Mouse (Mus musculus): ENCODE measurements around the gene Gtf2h1. TPM values are rescaled to one million over a fixed set of nuclear protein-coding genes. Genes with fewer than 3 reads are reported as not detected.

Gtf2h1 gene
- polyA plus RNA-seq (2015; fragmentation: Nextera tagmentation; extraction: Ambion mirVana) = 63.3 and 72.8 TPM in 2 replicates

DNA sequence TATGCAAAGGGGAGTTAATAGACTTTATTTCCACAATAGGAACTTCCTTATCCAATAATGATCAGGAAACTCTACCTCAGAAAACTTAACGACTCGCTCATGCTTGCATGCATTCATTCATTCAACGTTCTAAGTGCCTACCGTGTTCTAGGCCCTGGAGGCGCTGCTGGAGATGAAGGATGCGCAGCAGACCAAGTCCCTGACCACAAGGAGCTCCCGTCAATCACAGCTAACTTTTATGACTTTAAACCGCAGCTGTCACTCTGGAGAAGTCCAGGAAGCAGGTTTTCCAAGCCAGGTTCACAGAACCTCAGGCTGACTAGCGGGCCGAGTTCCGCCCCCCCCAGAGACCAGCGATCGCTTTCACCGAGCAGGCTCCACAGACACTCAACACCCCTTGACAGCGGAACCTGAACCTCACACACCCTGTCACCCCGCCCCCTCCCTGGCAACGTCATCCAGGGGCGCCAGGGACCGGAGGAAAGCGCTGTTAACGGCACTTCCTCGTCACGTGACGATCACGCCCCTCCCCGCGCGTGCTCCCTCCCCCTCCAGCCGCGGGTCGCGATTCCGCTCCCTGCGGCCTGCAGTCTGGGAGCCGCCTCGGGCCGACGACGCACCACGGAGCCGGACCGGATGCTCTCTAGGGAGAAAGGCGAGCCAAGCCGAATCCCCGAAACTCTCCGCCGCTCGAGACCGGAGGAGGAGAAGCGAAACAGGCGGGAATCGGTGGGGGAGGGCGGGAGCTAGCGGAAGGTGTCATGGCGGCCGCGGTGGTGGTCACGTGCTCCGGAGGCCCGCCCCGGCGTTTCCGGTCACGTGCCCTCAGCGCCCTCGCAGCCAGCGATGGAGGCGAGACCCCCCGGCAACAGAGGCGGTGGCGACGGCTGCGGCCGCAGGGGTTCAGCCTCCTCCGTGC lies at the start of gene Gtf2h1, which contains the start of gene Hps5:
Gene Gtf2h1, plus strand, starts transcription at position 817 of the 919 bp plus-strand sequence.
Gene Hps5, minus strand, starts transcription at position 778 of the 919 bp plus-strand sequence.
- H3K9me3 ChIP-seq = no peaks in the 10 kb centered on the region
- peak within 1 kb of the TSS; percentile 85 for H3K27ac ChIP-seq
- H3K9ac ChIP-seq = peak within 1 kb of the TSS; percentile 80
- H3K4me1 ChIP-seq (replicated peaks) = peaks cover 9% of the 10 kb centered on the region; the same call in 1 of the 2 replicates
- ATAC-seq = peak; percentile 99
- H3K36me3 ChIP-seq = 0 out of 2 replicates have a peak, but pooled peaks cover 2% of the 10 kb centered on the region
- WGBS = under 1% methylated on average over 75 of the region's 75 CpGs
- H3K4me3 ChIP-seq (replicated peaks) = peak within 1 kb of the TSS; percentile 83
- peak within 1 kb of the TSS; percentile 83 for H3K4me2 ChIP-seq (replicated peaks)
- H3K27me3 ChIP-seq (replicated peaks) = no peaks in the 10 kb centered on the region

- ATAC-seq = no peak
- H3K27ac ChIP-seq = no peak overlapping the region
These were observed 49.5 kb upstream of the Gtf2h1 start for GRCm38 (mm10) chr7:46746381-46746780.

GRCm38 (mm10) chr7:46748459-46748858 lies 47.4 kb upstream of the Gtf2h1 start:
- Histone ChIP-seq H3K36me3 (no peaks in the 10 kb centered on the region), H3K4me2 (replicated peaks) (no peak overlapping the region), H3K9ac (no peak overlapping the region), H3K27ac (no peak overlapping the region), H3K27me3 (replicated peaks) (no peaks in the 10 kb centered on the region), H3K4me3 (replicated peaks) (no peak overlapping the region), H3K9me3 (no peaks in the 10 kb centered on the region), H3K4me1 (replicated peaks) (no peaks in the 10 kb centered on the region)
- 68% methylated on average over 3 of the region's 3 CpGs for WGBS
- no peak for ATAC-seq

More at GRCm38 (mm10) chr7:46746381-46746780, 49.5 kb upstream of the Gtf2h1 start:
- H3K4me2 ChIP-seq (replicated peaks) = no peak overlapping the region
- no peaks in the 10 kb centered on the region for H3K27me3 ChIP-seq (replicated peaks)
- H3K4me1 ChIP-seq (replicated peaks) = no peaks in the 10 kb centered on the region
- WGBS = 56% methylated on average over 7 of the region's 7 CpGs
- H3K9me3 ChIP-seq = no peaks in the 10 kb centered on the region
- H3K9ac ChIP-seq = no peak overlapping the region
- H3K36me3 ChIP-seq = no peaks in the 10 kb centered on the region
- H3K4me3 ChIP-seq (replicated peaks) = no peak overlapping the region

DNA sequence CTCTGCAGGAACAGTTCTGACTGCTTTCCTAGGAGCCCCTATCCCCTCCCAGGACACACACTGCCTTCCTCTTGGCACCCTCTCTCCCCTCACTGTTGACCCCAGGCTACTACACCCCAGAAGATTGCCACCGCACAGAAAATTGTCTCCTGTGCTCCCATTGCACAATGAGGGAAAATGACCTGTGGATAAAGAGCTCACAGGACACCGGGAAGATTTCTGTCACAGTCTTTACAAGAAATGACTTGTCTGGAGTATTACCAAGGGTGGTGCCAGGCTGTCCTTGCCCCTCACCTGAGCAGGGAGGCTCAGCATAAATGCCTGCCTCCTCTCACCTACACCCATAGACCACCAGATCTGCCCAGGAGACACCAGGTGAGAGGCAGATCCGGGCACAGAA lies 44.4 kb upstream of the Gtf2h1 start, which contains the start of gene Saa2:
Gene Saa2, plus strand, starts transcription at position 301 of the 400 bp plus-strand sequence.
- no peak within 1 kb of the TSS for H3K4me3 ChIP-seq (replicated peaks)
- no peaks in the 10 kb centered on the region for H3K4me1 ChIP-seq (replicated peaks)
- no peaks in the 10 kb centered on the region for H3K36me3 ChIP-seq
- H3K27me3 ChIP-seq (replicated peaks) = no peaks in the 10 kb centered on the region
- H3K4me2 ChIP-seq (replicated peaks) = no peak within 1 kb of the TSS
- H3K27ac ChIP-seq = no peak within 1 kb of the TSS
- 64% methylated on average over 3 of the region's 3 CpGs for WGBS
- H3K9me3 ChIP-seq = no peaks in the 10 kb centered on the region
- no peak within 1 kb of the TSS for H3K9ac ChIP-seq
- ATAC-seq = no peak

DNA sequence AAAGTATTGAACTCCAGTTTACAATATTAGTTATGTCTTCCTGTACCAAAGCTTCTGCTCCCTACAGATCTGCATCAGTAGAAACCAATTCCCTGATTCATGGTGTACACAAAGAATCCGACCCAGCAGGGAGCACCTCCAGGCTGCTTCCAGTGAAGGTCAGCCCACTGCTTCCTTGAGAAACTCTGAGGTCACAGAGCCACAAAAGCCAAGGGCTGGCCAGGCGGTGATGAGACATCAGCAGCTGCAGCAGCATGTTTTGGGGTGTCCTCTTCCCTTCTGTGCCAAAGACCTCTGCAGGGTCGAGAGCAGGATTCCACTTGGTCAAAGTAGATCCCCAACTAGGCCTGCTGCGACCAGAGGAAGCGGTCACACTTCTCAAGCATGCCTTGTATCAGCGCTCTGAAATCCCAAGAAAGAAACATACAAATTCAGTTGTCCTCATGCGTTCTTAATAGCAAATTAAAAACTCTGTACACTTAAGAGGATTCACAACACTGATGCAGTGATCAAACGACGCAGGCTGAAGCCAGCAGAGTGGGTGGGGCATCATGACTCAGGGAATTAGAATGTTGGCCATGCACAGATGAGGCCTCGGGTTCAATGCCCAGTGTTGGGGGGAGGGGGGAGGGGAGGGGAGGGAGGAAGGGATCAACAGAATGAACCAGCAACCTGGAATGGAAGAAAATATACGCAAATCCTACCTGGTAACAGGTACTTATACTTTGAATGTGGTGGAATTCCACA lies 34.7 kb upstream of the Gtf2h1 start:
- no peak for ATAC-seq
- no peaks in the 10 kb centered on the region for H3K27me3 ChIP-seq (replicated peaks)
- no peaks in the 10 kb centered on the region for H3K4me1 ChIP-seq (replicated peaks)
- WGBS = 74% methylated on average over 11 of the region's 11 CpGs
- no peaks in the 10 kb centered on the region for H3K9me3 ChIP-seq
- no peak overlapping the region for H3K27ac ChIP-seq
- H3K4me2 ChIP-seq (replicated peaks) = no peak overlapping the region
- H3K4me3 ChIP-seq (replicated peaks) = no peak overlapping the region
- peaks cover 14% of the 10 kb centered on the region for H3K36me3 ChIP-seq
- no peak overlapping the region for H3K9ac ChIP-seq

GRCm38 (mm10) chr7:46762601-46763000 lies 33.3 kb upstream of the Gtf2h1 start:
- H3K9me3 ChIP-seq = no peaks in the 10 kb centered on the region
- no peak overlapping the region for H3K9ac ChIP-seq
- no peak for ATAC-seq
- H3K4me1 ChIP-seq (replicated peaks) = no peaks in the 10 kb centered on the region
- peaks cover 17% of the 10 kb centered on the region for H3K36me3 ChIP-seq
- 86% methylated on average over 5 of the region's 5 CpGs for WGBS
- no peaks in the 10 kb centered on the region for H3K27me3 ChIP-seq (replicated peaks)
- H3K4me2 ChIP-seq (replicated peaks) = no peak overlapping the region
- no peak overlapping the region for H3K4me3 ChIP-seq (replicated peaks)
- H3K27ac ChIP-seq = no peak overlapping the region

DNA sequence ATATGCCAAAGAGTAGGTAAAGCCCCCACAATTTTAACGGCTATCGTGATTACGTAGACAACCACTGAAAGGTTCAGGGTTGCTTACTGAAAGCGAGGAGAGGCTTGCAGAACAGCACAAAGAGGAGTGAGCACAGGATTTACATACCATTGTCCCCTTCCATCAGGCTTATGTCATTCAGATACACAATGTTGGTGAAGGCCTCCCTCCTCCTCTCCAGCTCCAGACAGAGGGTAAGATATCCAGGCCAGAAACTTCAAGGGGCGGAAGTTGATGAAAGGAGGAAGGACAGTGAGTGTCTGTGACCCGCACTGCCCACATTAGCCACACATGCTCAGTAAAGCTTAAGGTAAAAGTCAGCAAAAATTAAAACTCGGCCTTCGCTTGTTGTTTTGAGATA lies 31.2 kb upstream of the Gtf2h1 start:
- no peak overlapping the region for H3K4me2 ChIP-seq (replicated peaks)
- no peak overlapping the region for H3K9ac ChIP-seq
- H3K4me1 ChIP-seq (replicated peaks) = no peaks in the 10 kb centered on the region
- ATAC-seq = no peak
- H3K27me3 ChIP-seq (replicated peaks) = no peaks in the 10 kb centered on the region
- WGBS = 91% methylated on average over 8 of the region's 8 CpGs
- H3K36me3 ChIP-seq = peaks cover 26% of the 10 kb centered on the region
- no peaks in the 10 kb centered on the region for H3K9me3 ChIP-seq
- H3K27ac ChIP-seq = no peak overlapping the region
- no peak overlapping the region for H3K4me3 ChIP-seq (replicated peaks)

DNA sequence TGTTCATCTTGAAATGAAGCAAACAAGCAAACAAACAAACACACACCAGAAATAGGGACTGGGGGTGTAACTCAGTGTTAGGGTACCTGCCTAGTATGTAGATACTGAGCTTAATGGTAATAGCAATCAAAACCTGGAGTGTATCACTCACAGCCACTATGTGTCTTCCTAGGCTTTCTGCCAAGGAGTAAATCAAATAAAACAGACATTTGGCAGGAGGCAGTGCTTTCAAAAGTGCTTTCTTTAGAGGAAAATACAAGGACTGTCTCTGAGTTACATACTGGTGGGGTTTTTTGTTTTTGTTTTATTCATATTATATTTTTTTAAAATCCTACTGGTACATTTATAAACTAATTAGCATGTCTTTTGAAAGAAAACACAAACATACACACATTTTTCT lies 28.5 kb upstream of the Gtf2h1 start:
- Histone ChIP-seq H3K4me3 (replicated peaks) (no peak overlapping the region), H3K9ac (no peak overlapping the region), H3K4me1 (replicated peaks) (no peaks in the 10 kb centered on the region), H3K27ac (no peak overlapping the region), H3K9me3 (no peaks in the 10 kb centered on the region), H3K27me3 (replicated peaks) (no peaks in the 10 kb centered on the region), H3K36me3 (peaks cover 31% of the 10 kb centered on the region), H3K4me2 (replicated peaks) (no peak overlapping the region)
- ATAC-seq = no peak

- no peaks in the 10 kb centered on the region for H3K9me3 ChIP-seq
- H3K36me3 ChIP-seq = peaks cover 30% of the 10 kb centered on the region
- H3K27ac ChIP-seq = no peak overlapping the region
- 95% methylated on average over 7 of the region's 7 CpGs for WGBS
- no peak for ATAC-seq
- no peaks in the 10 kb centered on the region for H3K27me3 ChIP-seq (replicated peaks)
- H3K4me3 ChIP-seq (replicated peaks) = no peak overlapping the region
- H3K9ac ChIP-seq = no peak overlapping the region
- H3K4me1 ChIP-seq (replicated peaks) = no peaks in the 10 kb centered on the region
- H3K4me2 ChIP-seq (replicated peaks) = no peak overlapping the region
These were observed 27.5 kb upstream of the Gtf2h1 start for GRCm38 (mm10) chr7:46768451-46768850.

- WGBS = 56% methylated on average over 4 of the region's 4 CpGs
- peak; percentile 56 for ATAC-seq
- H3K27ac ChIP-seq = no peak overlapping the region
- H3K4me3 ChIP-seq (replicated peaks) = no peak overlapping the region
- no peaks in the 10 kb centered on the region for H3K4me1 ChIP-seq (replicated peaks)
- peaks cover 38% of the 10 kb centered on the region for H3K36me3 ChIP-seq
- no peaks in the 10 kb centered on the region for H3K9me3 ChIP-seq
- H3K27me3 ChIP-seq (replicated peaks) = no peaks in the 10 kb centered on the region
- no peak overlapping the region for H3K4me2 ChIP-seq (replicated peaks)
- no peak overlapping the region for H3K9ac ChIP-seq
These were observed 25.2 kb upstream of the Gtf2h1 start for GRCm38 (mm10) chr7:46770706-46771105.

DNA sequence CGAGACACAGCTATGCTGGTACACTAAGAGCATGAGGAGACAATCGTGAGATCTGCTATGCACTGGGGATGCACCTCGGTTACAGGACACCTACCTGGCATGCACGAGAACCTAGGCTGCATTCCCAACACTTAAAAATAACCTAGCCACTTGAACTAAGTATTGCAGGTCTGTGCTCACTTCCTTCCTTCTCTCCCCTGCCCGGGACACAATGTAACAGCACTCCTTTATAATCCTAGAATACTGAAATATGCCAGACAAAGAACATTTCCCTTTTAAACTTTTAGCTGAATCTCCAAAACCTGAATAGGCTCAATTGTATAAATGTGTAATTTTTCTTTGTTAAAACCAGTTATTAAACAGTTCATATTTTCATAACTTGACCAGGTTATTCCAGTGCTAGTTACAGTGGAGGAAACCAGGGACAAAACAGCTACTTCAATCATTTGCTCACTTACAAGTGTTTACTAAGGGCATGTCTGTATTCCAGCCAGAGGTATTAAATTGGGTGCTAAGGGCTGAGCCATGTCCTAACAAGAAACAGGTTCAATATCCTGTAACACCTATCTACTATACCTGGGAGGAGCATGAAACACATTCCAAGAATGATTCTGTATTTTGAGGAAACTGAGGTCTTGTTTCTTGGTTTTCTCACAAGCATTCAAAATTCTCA lies 6.6 kb upstream of the Gtf2h1 start:
- Histone ChIP-seq H3K4me3 (replicated peaks) (no peak overlapping the region), H3K36me3 (peaks cover 12% of the 10 kb centered on the region; the same call in 1 of the 2 replicates), H3K9ac (no peak overlapping the region), H3K4me1 (replicated peaks) (no peaks in the 10 kb centered on the region), H3K27me3 (replicated peaks) (no peaks in the 10 kb centered on the region), H3K27ac (no peak overlapping the region), H3K4me2 (replicated peaks) (no peak overlapping the region), H3K9me3 (no peaks in the 10 kb centered on the region)
- WGBS = 91% methylated on average over 5 of the region's 5 CpGs
- ATAC-seq = no peak

- no peak for ATAC-seq
- H3K4me2 ChIP-seq (replicated peaks) = 0 out of 2 replicates have a peak overlapping the region, but pooled peaks have one; percentile 62
- 65% methylated on average over 4 of the region's 4 CpGs for WGBS
- H3K27ac ChIP-seq = no peak overlapping the region
- no peak overlapping the region for H3K4me3 ChIP-seq (replicated peaks)
- H3K27me3 ChIP-seq (replicated peaks) = no peaks in the 10 kb centered on the region
- H3K9ac ChIP-seq = no peak overlapping the region
- H3K4me1 ChIP-seq (replicated peaks) = peaks cover 9% of the 10 kb centered on the region; the same call in 1 of the 2 replicates
- no peaks in the 10 kb centered on the region for H3K36me3 ChIP-seq
- H3K9me3 ChIP-seq = no peaks in the 10 kb centered on the region
These were observed 2.0 kb upstream of the Gtf2h1 start for GRCm38 (mm10) chr7:46793871-46794270.

Data from intestine, embryonic 15.5 days (tissue).